Mouse (Mus musculus): ENCODE results near the gene Gm28043. TPM values are rescaled to one million over a fixed set of nuclear protein-coding genes. Genes with fewer than 3 reads are reported as not detected.
A peak's percentile ranks its signal among the peaks of the same experiment; 100 is the strongest.
"Not testable (repeated sequence)": the region's sequence is repeated elsewhere in the genome, so short reads cannot be mapped to it uniquely, and the experiment has no call there.

The Gm28043 gene
- total and polyA plus RNA-seq, 3 experiments, result 3.6 to 4.2 (median 3.7) TPM

- no peaks in the 10 kb centered on the region for H3K27me3 ChIP-seq (replicated peaks)
- dilution Hi-C loops (cut with MboI; ENCODE audit: extremely low pct_ligation_motif_present, extremely low pct_unique_long_range_greater_than_20kb, low sequenced_read_pairs), result no loop called here
- in situ Hi-C loops (cut with MboI; ENCODE audit: low pct_ligation_motif_present, low pct_unique_long_range_greater_than_20kb, low sequenced_read_pairs), result loop anchor here (10.0 kb wide), 1 partner anchor 52 kb away; no protein-coding TSS in a partner anchor
- TF ChIP-seq ZNF384 (IDR thresholded peaks at IDR 0.05; ENCODE audit: low read depth, low read length), result no peak
- no peak for TF ChIP-seq MXI1 (IDR thresholded peaks at IDR 0.05; ENCODE audit: low read depth, low read length)
- TF ChIP-seq MYC (IDR thresholded peaks at IDR 0.05; ENCODE audit: low read depth, low read length), result no peak
- TF ChIP-seq TCF12 (IDR thresholded peaks at IDR 0.05; ENCODE audit: low read depth, low read length), result peak; percentile 97
- no peak for TF ChIP-seq NRF1 (IDR thresholded peaks at IDR 0.05; ENCODE audit: low read depth, low read length)
- no peak for TF ChIP-seq CHD2 (IDR thresholded peaks at IDR 0.05; ENCODE audit: low read length)
- TF ChIP-seq JUN (IDR thresholded peaks at IDR 0.05; ENCODE audit: insufficient read depth, low read depth, low read length), result peak; percentile 70
- TF ChIP-seq ZMIZ1 (IDR thresholded peaks at IDR 0.05; ENCODE audit: low read depth, low read length), result no peak
- 0 out of 2 replicates have a peak, but pooled peaks have one; percentile 5 for TF ChIP-seq SMC3 (IDR thresholded peaks at IDR 0.05; ENCODE audit: low read depth, low read length)
- TF ChIP-seq IRF4 (IDR thresholded peaks at IDR 0.05; ENCODE audit: low read depth, low read length), result peak; percentile 66
- 0 out of 2 replicates have a peak, but pooled peaks have one; percentile 42 for TF ChIP-seq MAX (IDR thresholded peaks at IDR 0.05; ENCODE audit: low read length)
- TF ChIP-seq ETS1 (conservative IDR thresholded peaks at IDR 0.05; ENCODE audit: low read depth, low read length), result peak; percentile 59
- 0 out of 2 replicates have a peak, but pooled peaks have one; percentile 64 for TF ChIP-seq UBTF (IDR thresholded peaks at IDR 0.05; ENCODE audit: low read depth, low read length)
- TF ChIP-seq ZKSCAN1 (IDR thresholded peaks at IDR 0.05; ENCODE audit: borderline replicate concordance, low read depth, low read length), result no peak
- no peak for TF ChIP-seq ZC3H11A (IDR thresholded peaks at IDR 0.05; ENCODE audit: low read depth, low read length)
- no peak; the same call in 1 of the 2 replicates for TF ChIP-seq SIN3A (IDR thresholded peaks at IDR 0.05; ENCODE audit: low read length)
- no peak for TF ChIP-seq PAX5 (IDR thresholded peaks at IDR 0.05; ENCODE audit: low read length)
- no peak for TF ChIP-seq MAZ (IDR thresholded peaks at IDR 0.05; ENCODE audit: low read depth, low read length)
- TF ChIP-seq POLR2A (IDR thresholded peaks at IDR 0.05; ENCODE audit: low read depth, low read length), result no peak
- TF ChIP-seq CTCF (conservative IDR thresholded peaks at IDR 0.05 in 1 of 2, IDR thresholded peaks at IDR 0.05 in 1 of 2; ENCODE audit: low read depth in 2 of 2, low read length in 2 of 2), result peak in 1 of 2 experiments; percentile 30; a peak in 2 of 4 replicates
- TF ChIP-seq JUND (conservative IDR thresholded peaks at IDR 0.05; ENCODE audit: low read depth, low read length), result peak; percentile 35; the same call in 1 of the 2 replicates
- TF ChIP-seq RCOR1 (conservative IDR thresholded peaks at IDR 0.05; ENCODE audit: low read depth, low read length), result no peak
- peak; percentile 69 for TF ChIP-seq EP300 (IDR thresholded peaks at IDR 0.05; ENCODE audit: low read length)
- no peak for TF ChIP-seq HCFC1 (IDR thresholded peaks at IDR 0.05; ENCODE audit: low read depth, low read length)
- TF ChIP-seq BHLHE40 (IDR thresholded peaks at IDR 0.05; ENCODE audit: low read depth, low read length), result peak; percentile 33; the same call in 1 of the 2 replicates
- TF ChIP-seq MEF2A (IDR thresholded peaks at IDR 0.05; ENCODE audit: borderline replicate concordance, low read depth, low read length), result peak; percentile 96
- peak overlapping the region; percentile 65 for H3K27ac ChIP-seq (ENCODE audit: insufficient read depth, low read depth)
- peaks cover 2% of the 10 kb centered on the region for H3K9me3 ChIP-seq (replicated peaks; ENCODE audit: low read length)
- no peak for DNase-seq (ENCODE audit: extremely low read depth)
- peak overlapping the region; percentile 58 for H3K4me2 ChIP-seq (ENCODE audit: insufficient read depth, low read depth, poor library complexity, severe bottlenecking)
- peaks cover 8 to 36% of the 10 kb centered on the region in 2 experiments for H3K36me3 ChIP-seq (replicated peaks in 1 of 2; ENCODE audit: control insufficient read depth in 1 of 2, insufficient read depth in 1 of 2, low read length in 1 of 2)
- H3K4me3 ChIP-seq (replicated peaks in 1 of 3; ENCODE audit: low read depth in 2 of 3, low read length in 2 of 3, poor library complexity in 1 of 3), result no peak overlapping the region
- no peak overlapping the region for H3K9ac ChIP-seq (ENCODE audit: insufficient read depth, low read depth)
- peaks cover 12% of the 10 kb centered on the region for H3K79me2 ChIP-seq (replicated peaks; ENCODE audit: control insufficient read depth, extremely low read depth, insufficient read depth, poor library complexity, severe bottlenecking)
- peaks cover 30 to 78% of the 10 kb centered on the region in 2 experiments for H3K4me1 ChIP-seq (ENCODE audit: control insufficient read depth in 1 of 2, insufficient read depth in 2 of 2)
These were observed 97.9 kb downstream of the Gm28043 start for GRCm38 (mm10) chr17:29712565-29712964.

- H3K4me2 ChIP-seq (ENCODE audit: insufficient read depth, low read depth, poor library complexity, severe bottlenecking); H3K27me3 ChIP-seq (replicated peaks); H3K9me3 ChIP-seq (replicated peaks; ENCODE audit: low read length); H3K9ac ChIP-seq (ENCODE audit: insufficient read depth, low read depth); H3K4me3 ChIP-seq (replicated peaks in 1 of 3; ENCODE audit: low read depth in 2 of 3, low read length in 2 of 3, poor library complexity in 1 of 3); dilution Hi-C loops (cut with MboI; ENCODE audit: extremely low pct_ligation_motif_present, extremely low pct_unique_long_range_greater_than_20kb, low sequenced_read_pairs); H3K27ac ChIP-seq (ENCODE audit: insufficient read depth, low read depth); DNase-seq (ENCODE audit: extremely low read depth): not testable (repeated sequence)
- Histone ChIP-seq H3K36me3 (replicated peaks in 1 of 2; ENCODE audit: control insufficient read depth in 1 of 2, insufficient read depth in 1 of 2, low read length in 1 of 2) (peaks cover 8 to 29% of the 10 kb centered on the region in 2 experiments), H3K4me1 (ENCODE audit: control insufficient read depth in 1 of 2, insufficient read depth in 2 of 2) (peaks cover 30 to 73% of the 10 kb centered on the region in 2 experiments), H3K79me2 (replicated peaks; ENCODE audit: control insufficient read depth, extremely low read depth, insufficient read depth, poor library complexity, severe bottlenecking) (peaks cover 12% of the 10 kb centered on the region)
- in situ Hi-C loops (cut with MboI; ENCODE audit: low pct_ligation_motif_present, low pct_unique_long_range_greater_than_20kb, low sequenced_read_pairs), result loop anchor here (10.0 kb wide), 1 partner anchor 51 kb away; no protein-coding TSS in a partner anchor
These were observed 99.1 kb downstream of the Gm28043 start for GRCm38 (mm10) chr17:29713734-29714133.
